Mouse (Mus musculus) thymus, postnatal 25 days (tissue): ENCODE measurements at regions not wholly inside any gene's neighbourhood (a gene's known extent, or its start where the extent isn't known, plus 50 kb on each side); places are given as distances from the start of the nearest gene placed in this dataset.

Experiments
- DNase-seq: peaks from one replicate; pipeline ENCODE4 v3.0.0; 2022

DNA sequence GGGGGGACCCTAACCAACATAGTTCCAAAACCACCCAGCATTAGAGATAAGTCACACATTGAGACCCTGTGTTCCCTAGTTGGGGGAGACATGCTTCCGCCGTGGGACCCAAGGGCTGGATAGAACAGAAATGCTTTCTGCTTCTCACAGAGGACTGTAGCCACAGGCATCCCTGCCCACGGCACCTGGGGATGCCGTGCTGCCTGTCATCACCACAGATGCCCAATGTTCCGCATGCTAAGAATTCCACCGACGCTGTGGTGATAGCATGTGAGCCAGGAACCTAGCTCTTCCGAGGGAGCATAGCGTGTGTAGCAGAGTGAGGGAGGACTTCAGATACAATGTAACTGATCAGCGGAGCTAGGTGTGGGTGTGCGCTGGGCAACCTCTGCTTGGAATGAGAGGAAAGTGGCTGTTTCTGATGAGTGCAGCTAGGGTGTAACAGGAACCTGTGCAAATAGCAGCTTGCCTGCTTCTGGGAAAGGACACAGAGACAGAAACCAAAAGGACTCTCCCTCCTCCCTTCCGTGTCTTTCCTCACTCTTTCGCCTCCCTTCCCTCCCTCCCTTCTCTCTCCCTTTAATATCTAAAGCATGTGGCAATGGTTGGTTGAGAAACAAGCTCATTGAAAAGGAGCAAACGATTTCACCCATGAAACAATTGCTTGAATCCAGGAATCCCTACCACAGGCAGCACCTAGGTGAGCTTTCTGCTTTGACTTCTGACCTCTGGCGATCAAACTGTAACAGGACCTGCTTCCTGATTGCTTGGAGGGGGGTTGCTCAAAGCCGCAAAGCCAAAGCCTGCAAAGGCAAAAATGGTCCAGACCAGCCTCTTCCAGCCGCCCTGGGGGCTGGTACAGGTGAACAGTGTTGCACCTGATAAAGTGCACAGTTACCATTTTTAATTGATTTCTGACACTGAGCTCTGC lies 102.3 kb downstream of the Gm26897 start:
- no peak for DNase-seq

- no peak for DNase-seq
These were observed 103.0 kb downstream of the Gm26897 start for GRCm38 (mm10) chr5:111836668-111837234.

GRCm38 (mm10) chr5:111842461-111842860 lies 108.7 kb downstream of the Gm26897 start:
- peak; percentile 35 for DNase-seq

DNA sequence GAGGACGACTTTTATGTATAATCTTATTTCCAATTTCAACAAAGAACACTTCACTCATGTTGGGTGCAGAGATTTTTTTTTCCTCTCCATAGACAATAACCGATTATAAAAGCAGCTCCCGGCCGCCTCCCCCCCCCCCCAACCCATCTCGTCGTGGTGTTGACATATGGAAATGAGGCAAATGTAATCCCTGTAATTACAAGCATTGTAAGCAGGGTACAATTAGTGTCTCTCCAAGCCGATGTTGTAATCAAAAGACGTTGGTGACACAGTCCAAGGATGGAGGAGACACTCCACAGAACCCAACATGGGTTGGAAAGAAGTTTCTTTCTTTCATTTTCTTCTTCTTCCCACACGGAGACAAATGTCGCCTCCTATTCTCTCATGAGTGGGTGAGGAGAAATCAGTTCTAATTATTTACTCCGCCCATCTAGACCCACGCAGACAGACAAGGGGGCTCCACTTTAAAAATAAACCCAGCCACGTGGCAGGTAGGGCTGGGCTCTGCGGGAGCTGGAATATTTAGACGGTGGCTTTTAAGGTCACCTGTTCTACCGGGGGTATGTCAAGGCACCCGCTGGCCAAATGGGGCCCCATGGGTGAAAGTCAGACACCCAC lies 110.0 kb downstream of the Gm26897 start:
- DNase-seq, result no peak

- no peak for DNase-seq
These were observed 110.8 kb downstream of the Gm26897 start for GRCm38 (mm10) chr5:111844528-111844927.

- no peak for DNase-seq
These were observed 115.2 kb downstream of the Gm26897 start for GRCm38 (mm10) chr5:111848917-111849316.

- DNase-seq, result no peak
These were observed 119.0 kb downstream of the Gm26897 start for GRCm38 (mm10) chr5:111852682-111853081.

- DNase-seq, result no peak
These were observed 121.6 kb downstream of the Gm26897 start for GRCm38 (mm10) chr5:111855366-111855765.

DNA sequence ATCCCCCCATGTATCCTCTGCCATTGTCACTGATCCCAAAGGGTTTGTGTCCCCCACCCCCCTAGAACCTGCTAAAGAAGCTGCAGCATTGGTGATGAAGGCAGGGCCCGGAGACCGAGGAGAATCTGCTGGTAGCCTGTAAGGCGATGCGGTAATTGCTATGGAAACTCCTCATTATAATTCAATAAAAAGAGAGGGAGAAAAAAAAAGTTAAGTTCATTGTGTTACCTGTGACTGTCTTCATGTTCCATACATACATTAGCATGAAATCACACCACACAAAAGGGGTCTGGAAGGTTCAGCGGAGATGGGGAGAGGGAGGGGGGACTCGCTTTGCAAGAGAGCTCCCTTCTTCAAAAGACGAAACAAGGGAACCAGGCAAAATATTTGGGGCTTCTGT lies 123.5 kb downstream of the Gm26897 start:
- no peak for DNase-seq

- no peak for DNase-seq
These were observed 126.7 kb downstream of the Gm26897 start for GRCm38 (mm10) chr5:111860436-111860835.

DNA sequence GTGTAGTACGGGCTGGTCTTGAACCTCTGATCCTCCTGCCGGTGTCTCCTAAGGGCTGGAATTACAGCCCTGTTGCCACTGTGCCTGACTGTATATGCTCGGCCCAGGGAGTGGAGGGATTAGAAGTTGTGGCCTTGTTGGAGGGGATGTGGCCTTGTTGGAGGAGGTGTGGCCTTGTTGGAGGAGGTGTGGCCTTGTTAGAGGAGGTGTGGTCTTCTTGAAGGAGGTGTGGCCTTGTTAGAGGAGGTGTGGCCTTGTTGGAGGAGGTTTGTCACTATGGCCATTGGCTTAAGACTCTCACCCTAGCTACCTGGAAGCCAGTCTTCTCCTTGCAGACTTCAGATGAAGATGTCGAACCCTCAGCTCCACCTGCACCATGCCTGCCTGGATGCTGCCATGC lies 128.6 kb downstream of the Gm26897 start:
- DNase-seq, result no peak

DNA sequence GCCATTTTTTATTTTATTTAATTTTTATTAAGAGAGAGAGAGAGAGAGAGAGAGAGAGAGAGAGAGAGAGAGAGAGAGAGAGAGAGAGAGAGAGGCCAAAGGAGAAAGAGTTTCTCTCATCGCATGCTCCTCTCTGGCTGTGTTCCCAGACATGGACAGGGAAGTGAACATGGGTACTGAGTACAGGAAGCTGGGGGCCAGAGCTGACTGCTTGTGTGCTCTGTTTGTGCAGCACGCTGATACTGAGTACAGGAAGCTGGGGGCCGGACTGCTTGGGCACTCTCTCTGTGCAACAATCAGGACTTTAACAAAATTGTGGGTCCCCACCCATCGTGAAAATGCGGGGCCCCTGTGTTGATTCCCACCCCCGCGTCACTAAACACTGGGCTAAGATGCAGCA lies 130.2 kb downstream of the Gm26897 start:
- no peak for DNase-seq

GRCm38 (mm10) chr5:111864606-111865005 lies 130.9 kb downstream of the Gm26897 start:
- DNase-seq, result no peak

- DNase-seq, result no peak
These were observed 135.3 kb downstream of the Gm26897 start for GRCm38 (mm10) chr5:111869011-111869410.

- DNase-seq, result no peak
These were observed 143.6 kb downstream of the Gm26897 start for GRCm38 (mm10) chr5:111877165-111877793.

GRCm38 (mm10) chr5:111879044-111879443 lies 145.3 kb downstream of the Gm26897 start:
- no peak for DNase-seq

- DNase-seq, result no peak
These were observed 146.5 kb downstream of the Gm26897 start for GRCm38 (mm10) chr5:111880268-111880667.

- no peak for DNase-seq
These were observed 147.8 kb downstream of the Gm26897 start for GRCm38 (mm10) chr5:111881517-111881916.

- no peak for DNase-seq
These were observed 153.6 kb downstream of the Gm26897 start for GRCm38 (mm10) chr5:111887281-111887680.

DNA sequence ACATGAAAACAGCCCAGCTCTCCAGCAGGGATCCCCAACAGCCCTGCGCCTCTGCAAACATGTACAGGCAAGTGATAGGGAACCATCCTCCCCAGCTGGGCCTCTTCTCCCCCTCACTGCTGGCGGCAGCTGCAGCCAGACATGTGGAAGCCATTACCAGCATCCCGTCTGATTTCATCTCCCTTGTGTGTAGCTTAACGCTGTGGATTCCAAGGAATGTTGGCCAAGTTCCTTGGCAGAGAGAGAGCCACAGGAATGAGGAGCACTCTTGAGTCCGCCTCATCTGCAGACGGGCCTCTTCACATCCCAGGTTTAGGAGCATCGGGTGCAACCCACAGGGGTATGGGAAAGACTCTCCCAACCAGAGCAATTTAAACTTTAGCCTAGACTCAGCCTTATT lies 157.1 kb downstream of the Gm26897 start:
- no peak for DNase-seq

DNA sequence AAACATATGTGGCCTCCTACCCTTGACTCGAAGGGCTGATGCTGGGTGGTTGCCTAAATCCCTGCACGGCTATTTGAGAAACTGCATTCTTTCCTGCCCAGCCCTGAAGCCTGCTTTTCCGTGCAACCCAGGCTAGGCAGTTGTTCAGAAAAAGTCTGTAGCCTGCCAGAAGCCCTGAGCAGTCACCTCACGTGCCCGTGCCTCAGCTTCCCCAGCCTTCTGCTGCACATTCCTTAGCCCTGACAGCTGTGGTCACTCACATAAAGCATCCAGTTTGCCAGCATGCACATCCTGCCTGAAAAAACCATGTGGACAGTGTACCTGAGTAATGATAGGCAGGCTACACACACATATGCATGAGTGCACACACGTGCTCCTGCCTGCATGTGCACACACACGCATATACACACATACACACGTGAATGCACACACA lies 157.6 kb downstream of the Gm26897 start:
- DNase-seq, result no peak

DNA sequence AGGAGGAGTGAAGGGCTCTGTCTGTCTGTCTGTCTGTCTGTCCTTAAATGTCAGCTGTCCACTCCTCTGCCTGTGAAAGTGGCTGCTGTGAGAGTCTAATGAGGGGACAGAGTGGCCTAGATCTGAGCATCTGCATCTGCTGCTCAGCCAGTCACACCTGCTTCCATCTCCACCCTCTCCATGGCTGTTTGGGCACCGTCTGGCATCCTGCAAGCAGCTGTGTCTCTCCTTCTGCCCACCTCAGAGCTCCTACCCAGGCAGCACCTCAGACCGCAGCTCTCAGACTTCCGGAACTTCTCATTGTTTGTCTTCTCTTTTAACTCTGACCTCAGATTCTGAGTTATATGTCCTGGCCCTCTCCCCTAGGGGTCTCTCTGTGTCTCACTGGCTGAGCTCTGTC lies 159.2 kb downstream of the Gm26897 start:
- peak; percentile 60 for DNase-seq

GRCm38 (mm10) chr5:111893905-111894311 lies 160.2 kb downstream of the Gm26897 start:
- peak; percentile 69 for DNase-seq
